Mouse (Mus musculus) gastrocnemius, adult 8-10 months (tissue): ENCODE results near the gene Dhx32. TPM values are rescaled to one million over a fixed set of nuclear protein-coding genes. Genes with fewer than 3 reads are reported as not detected.

ENCODE experiments used
- DNase-seq, 2 experiments: peaks; one replicate each; pipeline ENCODE4 v3.0.0; 2022; ENCODE audit warnings: low spot score in 2 of 2
- total RNA-seq, 4 experiments: library from RNA; stranded (reverse); gene quantifications; 2 replicates each; pipeline ENCODE4 v1.2.4; 2022

Gene Dhx32
- 10 to 100 TPM; 36.5 to 59.5 (median 45.3) TPM for total RNA-seq

DNA sequence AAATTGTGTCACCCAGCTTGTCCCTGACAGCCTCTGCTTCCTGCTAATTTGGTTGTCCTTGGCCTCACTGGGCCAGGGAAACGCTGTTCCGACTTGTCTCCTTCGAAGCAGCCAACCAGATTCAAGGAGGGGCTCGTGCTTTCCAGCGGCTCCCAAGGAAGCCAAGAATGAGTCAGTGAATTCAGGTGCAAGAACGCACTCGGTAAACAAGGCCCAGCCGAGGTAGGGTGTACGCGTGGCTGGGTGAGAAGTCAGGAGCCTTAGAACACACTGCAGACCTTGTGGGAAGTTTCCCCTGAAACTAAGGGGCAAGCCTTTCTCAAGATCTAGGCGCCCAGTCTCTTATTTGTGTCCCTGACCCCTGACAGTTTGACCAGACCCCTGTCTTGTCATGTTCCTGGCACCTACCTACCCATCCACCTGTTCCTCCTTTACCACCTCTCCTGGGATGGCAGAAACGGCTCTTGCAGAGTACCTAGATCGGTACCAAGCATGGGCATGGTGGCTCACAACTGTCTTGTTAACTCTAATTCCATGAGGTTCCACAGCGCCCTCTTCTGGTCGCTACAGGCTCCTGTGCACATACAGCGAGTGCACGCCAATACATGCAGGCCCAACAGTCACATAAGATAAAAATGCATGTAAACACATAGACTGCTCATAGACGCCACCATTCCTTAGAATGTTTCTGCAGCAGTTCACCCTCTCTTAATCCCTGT lies at the start of gene Dhx32:
Dhx32 (minus strand) TSS at position 10 of the 719 bp plus-strand sequence.
- DNase-seq: peak; percentile 64 to 79

DNA sequence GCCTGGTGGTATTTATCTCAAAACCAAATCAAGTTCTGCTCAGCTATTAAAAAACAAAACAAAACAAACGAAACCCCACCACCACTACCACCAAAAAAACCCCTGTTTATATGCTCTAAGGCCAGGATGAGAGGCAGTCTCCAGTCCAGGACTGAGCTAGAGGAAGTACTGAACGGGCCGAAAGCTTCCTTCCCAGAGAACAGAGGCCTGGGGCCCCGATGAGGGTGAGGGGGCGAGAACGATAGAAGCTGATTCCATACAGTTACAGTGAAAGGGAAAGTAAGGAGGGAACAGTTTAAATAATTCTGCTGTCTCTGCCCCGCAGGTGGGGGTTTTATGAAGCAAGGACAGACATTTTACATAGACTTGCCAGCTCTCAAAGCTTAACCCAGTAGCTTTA lies 47.1 kb upstream of the Dhx32 start:
- DNase-seq: no peak

DNA sequence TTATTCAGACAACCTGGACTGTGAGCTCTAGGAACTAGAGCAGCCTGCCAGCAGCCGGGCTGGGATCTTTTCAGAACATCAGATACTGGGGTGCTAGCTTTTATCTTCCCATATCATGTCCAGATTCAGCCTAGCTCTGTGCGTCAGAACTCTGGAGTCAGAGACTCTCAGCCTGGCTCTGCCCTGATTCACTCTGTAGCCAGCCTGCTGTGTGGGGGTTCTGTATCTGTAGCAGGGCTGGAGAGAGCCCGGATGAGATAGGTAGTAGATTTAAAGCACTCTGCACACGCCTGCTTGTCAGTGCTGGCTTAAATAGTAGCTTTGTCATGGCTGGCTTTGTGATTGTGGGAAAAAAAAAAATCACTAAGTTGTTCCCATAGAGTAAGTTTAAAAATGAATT lies 46.0 kb upstream of the Dhx32 start:
- DNase-seq: no peak

DNA sequence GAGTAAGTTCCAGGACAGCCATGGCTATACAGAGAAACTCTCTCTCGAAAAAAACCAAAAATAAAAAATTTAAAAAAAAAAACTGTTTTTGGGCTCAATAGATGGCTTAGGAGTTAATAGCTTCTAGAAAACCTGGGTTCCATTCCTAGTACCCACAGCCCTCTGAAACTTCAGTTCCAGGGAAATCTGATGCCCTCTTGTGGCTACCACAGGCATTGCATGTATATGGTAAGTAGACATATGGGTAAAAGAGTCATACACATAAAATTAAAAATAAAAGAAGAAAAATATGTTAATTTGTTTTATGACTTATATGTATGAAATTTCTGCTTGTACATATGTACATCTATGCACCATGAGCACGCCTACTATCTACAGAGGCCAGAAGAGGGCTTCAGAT lies 42.1 kb upstream of the Dhx32 start:
- DNase-seq: no peak

DNA sequence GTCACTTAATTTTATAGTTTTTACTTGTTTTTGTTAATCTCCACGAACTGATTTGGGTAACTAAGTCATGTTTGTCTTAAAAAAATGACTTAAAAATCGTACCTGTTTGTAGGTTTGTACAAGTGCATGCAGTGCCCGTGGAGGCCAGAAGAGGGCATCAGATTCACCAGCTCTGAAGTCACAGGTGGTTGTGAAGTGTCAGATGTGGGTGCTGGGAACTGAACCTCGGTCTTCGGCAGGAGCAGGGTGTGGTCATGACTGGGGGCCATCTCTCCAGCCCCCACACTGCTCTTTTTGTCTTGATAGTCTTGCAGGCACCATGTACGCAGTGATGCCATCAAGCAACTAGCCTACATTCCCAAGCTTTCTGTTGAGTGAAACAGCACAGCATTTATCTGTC lies 41.2 kb upstream of the Dhx32 start:
- no peak for DNase-seq

DNA sequence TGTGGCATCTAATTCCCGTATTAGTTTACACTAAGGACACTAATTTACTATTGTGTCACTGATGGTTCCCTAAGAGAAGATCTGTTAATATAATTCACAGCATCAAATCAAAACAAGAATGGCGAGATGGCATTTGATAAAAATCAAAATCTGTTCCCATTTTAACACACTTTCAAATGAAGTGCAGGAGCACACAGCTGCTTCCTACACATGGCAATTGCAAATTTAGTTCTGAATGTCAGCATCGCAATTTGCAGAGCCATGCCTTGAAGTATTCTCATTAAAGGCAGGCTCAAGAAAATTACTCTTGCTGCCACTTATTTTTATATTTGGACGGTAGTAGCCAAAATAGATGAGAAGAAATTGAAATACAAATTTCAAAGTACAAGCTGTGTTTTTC lies 30.8 kb upstream of the Dhx32 start:
- no peak for DNase-seq

DNA sequence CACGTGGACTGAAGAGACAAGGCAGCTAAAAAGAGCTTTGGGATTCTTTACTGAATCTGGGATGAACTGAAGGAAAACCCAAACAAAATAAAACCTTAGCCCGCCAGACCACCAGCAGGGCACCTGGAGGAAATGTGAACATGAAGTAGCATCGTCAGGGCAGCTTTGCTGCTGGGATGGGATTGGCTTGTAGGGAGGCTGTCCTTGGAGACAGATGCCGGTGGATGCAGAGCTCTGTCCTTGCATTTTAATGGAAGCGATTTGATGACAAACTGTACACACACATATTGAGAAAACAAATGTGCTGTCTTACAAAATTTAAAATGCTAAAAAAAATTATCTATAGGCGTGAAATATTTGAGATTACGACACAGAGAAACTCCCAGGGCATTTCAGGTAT lies 30.4 kb upstream of the Dhx32 start:
- DNase-seq: no peak

DNA sequence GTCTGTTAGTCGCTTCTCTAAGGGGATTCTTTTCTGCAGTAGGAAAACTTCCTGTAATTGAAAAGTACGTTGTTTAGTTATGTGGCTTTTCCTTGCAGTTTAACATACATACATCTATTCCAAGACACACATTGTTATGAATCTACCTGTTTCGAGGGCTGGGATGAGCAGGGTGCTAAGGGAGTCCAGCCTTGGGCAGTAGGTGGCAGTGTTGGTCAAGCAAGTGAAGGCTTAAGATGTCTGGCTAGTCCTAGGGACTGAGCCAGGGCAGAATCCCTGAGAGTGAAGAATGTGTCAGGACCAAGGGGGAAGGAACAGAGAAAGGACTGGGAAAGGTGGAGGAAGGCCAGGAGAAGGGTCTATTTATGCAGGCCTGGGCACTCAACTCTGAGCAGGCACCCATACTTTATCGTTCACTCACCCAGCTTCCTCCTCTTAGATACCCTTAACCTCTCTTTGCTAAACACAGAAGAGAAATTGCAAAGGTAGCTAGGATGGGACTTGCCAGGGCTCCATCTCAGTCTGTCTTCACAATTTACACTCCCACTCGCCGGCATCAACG lies 23.2 kb upstream of the Dhx32 start:
- DNase-seq: peak in 1 of 2 experiments; percentile 34

DNA sequence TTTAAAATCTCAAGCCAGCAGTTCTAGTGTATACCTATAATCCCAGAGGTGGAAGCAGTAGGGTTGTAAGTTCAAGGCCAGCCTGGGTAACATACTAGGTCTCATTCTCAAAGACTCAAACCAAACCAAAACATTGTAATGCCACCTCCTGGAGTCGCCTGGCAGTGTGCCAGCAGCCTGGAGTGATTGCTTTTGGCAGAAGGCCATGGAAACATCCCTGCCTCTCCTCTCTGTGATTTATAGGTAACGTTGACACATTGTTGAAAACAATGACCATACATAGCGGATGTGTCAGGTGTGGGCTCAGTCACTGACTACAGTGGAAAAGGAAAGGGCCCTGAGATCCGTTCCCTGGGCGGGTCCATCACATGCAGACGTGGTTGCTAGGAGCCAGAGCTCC lies 19.3 kb upstream of the Dhx32 start:
- DNase-seq: no peak

DNA sequence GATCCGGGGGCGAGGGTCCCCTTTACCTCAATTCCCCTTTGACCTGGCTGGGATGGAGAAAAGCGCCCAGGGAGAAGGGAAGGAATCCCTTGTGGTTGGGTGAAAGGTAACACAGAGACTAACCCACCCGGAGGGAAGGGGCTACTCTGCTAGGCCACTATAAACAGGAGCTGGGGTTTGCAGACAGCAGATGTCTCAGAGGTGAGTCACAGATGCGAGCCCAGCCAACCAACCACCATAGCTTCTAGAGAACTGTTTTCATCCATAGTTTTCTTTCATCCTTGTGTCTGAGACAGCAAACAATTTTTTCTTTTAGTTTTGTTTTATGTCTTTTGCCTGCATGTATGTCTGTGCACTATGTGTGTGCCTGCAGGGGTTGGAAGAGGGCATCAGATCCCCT lies 17.4 kb upstream of the Dhx32 start:
- no peak for DNase-seq

DNA sequence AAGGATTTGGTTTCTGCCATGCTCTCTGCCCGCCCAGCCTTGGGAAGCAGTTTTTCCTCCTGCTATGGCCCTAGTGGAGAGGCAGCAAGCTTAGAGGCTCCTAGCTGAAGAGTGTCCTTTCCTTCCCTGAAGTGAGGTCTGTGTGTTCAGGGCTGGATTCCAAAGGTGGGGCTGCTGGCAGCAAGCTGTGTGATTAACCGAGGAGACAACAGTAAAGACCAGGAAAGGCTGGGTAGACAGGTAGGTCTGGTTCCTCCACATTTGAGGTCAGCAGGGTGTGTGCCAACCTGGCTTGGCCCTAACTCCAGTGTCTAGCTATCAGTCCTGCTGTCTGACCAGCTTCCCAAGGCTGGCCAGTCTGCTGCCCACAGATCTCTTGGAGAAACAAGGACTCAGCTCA lies 12.2 kb upstream of the Dhx32 start:
- DNase-seq: no peak

DNA sequence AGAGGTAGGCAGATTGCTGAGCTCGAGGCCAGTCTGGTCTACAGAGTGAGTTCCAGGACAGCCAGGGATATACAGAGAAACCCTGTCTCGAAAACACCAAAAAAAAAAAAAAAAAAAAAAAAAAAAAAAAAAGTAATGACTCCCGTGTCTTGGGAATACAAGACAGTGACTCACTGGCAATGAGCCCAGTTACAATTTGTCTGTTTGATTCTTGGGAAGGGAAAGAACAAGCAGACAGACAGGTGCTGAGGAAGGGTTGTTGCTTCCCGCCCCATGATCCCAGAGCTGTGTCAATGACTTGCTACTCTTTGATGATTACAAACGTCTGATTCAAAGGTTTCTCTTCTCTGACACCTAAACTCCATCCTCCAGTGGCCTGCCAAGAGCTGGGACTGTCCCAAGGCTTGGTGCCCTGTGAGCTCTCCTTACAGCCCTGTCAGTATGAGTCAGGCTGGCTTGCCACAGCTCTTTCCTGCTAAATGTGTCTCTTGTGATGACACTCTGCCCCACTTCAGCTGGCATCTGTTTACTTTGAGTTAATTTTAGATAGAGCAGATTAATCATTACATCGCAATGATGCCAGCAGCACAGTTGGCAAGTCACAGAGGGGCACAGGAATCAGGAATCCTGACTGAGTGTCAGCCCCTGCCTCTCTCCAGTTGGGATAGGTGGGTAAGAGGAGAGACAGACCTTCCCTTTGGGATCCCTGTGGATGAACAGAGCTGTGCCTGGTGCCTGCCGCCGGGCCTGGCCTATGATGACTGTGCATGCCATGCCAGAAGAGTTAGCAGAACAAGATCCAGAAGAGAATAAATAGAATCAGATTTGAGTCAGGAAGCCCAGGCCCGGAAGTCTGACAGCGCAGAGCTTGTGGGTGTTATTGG lies 11.0 kb upstream of the Dhx32 start:
- DNase-seq: peak; percentile 85 to 93

DNA sequence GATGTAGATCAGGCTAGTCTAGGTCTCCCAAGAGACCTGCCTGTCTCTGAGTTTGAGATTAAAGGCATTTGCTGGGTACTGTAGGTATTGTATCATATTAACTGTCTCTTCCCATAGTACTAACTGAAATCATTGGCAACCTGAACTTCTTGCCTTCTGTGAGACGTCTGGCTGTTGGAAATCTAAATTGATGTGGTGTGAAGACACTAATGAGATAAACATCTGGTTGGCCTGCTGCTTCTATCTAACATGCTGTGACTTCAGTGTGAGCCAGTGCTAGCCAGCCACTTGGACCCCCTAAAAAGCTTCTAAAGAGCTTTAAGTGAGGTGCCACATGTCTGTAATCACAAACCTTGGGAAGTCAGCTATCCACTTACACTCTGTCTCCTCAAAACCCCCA lies 10.2 kb upstream of the Dhx32 start:
- DNase-seq: no peak

DNA sequence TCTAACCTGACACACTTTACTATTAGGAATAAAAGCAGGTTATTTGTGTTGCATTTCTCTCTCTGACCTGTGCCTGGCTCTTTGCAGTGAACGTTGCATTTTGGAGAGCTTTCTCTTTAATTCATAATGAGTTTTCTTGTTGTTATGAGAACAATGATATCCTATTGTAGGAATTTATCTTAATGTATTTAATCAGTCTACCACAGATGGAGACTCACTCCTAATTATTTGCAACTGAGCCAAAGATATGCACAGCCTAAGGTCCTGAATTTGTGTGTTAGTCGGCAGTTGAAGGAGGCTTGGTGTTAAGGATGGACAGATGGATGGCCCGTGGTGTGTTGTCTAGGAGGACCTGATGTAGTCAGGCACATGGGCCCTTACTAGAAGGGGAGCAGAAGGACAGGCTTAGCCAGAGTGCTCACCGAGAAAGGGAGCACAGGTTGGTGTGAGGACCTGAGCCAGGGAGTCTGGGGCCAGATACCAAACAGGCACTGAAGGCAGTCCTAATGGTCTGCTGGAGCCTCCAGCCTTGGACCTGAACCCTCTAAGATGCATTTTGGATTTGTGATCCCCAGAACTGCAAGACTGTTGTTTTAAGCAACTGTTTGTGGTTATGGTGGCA lies 8.2 kb upstream of the Dhx32 start:
- no peak for DNase-seq

DNA sequence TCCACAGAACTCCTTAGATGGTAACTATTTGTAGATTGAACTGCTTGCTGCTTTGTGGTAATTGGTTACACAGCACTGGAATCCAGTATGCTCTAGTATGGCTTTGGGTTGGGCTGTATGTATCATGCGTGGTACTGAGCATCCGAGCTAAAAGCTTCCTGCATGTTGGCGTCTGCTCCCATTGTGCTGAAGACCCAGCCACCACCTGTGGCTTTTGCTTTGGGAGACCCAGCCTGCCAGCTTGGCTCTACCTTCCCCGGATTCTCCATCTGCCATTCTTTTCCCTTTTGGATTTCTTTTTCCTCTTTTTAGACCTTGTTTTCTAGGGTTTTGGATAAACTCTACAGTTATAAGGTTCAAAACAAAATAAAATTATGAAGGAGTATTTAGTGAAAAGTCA lies 7.6 kb upstream of the Dhx32 start:
- no peak for DNase-seq

DNA sequence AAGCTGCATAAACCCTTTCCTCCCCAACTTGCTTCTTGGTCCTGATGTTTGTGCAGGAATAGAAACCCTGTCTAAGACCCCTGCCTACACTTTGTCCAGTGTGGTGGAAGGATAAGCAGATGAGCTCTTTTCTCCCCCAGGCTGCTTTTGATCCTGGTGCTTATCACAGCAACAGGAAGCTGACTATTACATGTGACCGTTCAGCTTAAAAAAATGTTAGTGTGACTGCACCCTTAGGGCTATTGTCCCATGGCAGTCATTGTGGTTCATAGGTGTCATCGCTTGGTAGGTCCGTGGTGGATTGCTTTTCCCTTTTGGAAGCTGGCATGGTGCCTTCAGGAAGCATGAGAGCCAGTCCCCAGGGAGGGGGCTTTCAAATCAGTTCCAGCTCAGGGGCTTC lies 5.6 kb upstream of the Dhx32 start:
- DNase-seq: no peak

DNA sequence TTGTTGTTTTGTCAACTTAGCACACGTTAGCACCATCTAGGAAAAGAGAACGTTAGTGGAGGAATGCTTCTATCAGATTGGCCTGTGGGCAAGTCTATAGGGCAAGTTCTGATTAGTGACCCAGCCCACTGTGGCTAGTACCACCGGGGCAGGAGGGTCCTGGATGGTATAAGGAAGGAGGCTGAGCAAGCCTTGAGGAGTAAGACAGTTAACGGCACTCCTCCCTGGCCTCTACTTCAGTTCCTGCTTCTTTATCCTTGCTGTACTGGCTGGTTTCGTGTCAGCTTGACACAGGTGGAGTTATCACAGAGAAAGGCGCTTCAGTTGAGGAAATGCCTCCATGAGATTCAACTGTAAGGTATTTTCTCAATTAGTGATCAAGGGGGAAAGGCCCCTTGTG lies 5.0 kb upstream of the Dhx32 start:
- DNase-seq: no peak

DNA sequence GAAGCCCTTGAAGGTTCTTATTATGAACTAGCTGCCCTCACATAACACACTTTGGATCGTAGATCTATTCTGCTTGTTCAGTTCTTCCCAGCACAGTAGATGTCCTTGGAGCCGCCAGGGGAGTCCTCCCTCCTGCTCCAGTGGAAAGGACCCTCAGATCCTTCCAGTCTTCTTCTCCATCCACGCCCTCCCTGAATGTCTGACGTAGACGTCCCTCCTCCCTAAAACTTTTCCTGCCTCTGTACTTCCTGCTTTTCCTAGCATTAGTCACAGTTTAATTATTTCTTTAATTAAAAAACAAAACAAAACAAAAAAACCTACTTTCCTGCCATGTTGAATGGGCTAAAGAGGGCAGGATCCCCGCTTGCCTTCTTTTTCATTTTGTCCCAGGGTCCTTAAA lies 535 bp downstream of the Dhx32 start:
- DNase-seq: no peak

DNA sequence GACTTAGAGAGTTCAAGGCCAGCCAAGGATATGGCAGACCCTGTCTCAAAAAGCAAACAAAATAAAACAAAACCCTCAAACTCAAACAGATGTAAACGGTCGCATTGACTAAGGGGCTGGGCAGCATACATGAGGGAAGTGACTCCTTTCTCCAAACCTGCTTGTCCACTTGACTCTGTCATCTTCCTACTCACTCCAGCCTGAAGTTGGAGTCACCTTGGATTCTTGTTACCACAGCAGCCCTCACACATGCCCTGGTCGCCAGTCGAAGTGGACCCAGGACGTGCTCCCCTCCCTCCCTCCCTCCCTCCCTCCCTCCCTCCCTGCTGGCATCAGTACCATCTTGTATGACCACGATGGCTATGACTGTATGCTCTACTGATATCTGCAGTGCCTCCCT lies 943 bp downstream of the Dhx32 start:
- no peak for DNase-seq

DNA sequence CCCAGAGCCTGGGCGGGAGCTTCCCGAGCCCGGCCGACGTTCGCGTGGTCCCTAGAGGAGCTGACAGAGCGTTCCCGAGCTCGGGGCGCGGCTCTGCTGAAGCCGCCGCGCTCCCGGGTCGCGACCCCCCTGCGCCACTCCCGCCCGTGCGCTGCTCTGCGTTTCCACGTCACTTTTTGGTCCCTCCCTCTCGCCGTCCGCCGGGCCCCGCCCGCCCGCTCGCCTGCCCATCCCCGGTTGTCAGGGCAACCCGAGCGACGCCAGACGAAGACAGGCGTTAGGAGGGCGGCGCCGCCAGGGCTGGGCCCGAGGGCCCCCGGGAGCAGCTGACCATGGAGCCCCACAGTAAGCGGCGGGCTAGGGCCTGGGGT lies 5.9 kb downstream of the Dhx32 start, which contains the start of gene Fank1:
Fank1 (plus strand) TSS at position 236 of the 371 bp plus-strand sequence.
- peak; percentile 68 to 79 for DNase-seq

DNA sequence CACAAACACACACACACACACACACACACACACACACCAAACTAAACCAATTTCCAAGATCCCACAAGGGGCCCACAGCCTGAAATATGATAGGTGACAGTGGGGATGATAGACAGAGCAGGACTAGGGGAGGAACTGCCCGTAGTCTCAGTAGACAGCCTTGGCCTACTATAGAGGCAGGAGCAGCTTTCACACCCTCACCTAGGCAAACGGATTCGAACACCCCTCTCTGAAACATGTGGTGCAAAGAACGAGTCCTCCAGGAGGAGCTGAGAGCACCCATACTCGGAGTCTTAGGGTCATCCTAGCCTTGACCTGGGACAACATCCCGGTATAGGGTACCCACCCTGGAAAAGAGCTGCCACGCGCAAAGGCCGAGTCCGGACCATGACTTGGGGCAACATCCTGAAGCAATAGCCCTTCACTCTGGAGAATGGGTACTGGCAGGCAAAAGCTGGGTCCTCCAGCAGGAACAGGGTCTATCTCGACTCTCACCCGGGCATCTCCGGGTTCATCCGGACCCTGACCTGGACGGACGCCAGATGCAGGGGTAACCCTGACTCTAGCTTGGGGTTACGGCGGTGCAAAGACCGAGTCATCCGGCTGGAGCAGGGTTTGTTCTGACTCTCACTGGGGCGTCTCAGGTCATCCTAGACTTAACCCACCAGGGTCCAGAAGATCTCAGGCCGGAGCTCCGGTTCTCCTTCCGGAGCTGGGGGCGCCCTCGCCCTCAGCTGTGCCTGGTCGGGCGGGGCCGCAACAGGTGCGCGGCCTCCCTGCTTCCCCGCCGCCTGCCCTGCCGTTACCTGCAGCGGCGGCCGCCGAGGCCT lies 6.5 kb downstream of the Dhx32 start:
- DNase-seq: peak in 1 of 2 experiments; percentile 21
